Mouse (Mus musculus): ENCODE measurements around the gene Sept9. TPM values are rescaled to one million over a fixed set of nuclear protein-coding genes. Genes with fewer than 3 reads are reported as not detected.

Gene Sept9
- polyA plus RNA-seq, 1 experiment from 2014 or later: 111 TPM

DNA sequence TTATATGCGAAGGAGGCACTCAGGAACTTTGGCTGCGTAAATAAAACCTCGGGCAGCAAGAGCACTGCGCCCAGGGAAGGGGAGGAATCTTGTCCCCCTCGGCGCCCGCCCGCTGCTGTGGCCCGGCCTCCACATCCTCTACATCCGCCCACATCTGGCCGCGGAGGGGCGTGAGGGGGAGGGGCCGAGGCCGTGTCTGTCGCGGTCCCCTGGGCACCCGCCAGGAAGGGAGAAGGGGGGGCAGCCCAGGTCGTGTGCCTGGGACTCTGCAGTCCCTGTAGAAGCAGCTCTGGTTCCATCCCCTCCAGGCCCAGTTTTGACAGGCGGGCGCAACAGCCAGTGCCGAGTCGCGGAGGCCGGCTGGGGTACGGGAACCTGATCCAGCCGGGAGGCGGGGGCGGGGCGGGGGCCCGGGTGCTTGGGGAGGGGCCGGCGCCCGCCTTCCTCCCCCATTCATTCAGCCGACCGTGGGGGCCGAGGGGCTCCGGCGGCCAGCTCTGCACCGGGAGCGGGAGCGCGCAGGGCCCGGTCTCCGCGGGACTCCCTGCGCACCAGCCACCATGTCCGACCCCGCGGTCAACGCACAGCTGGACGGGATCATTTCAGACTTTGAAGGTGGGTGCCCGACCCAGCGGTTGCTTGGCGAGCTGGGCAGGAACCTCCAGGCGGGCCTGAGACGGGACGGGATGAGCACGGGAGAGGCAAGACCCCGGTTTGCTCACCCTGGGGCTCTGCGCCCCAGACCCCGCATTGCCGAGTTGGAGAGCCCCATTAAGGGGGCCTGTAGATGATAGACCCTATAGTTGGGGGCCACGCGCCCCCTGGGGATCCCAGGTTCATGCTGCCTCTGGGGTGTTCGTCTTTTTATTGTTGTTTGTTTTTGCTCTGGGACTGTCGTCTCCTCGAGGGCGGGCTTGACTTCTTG, 66.8 kb downstream of the Sept9 start:
- H3K9ac ChIP-seq (ENCODE audit: low read depth, low read length): peak overlapping the region; percentile 53
- peak; percentile 70 for ATAC-seq (replicated peaks; ENCODE audit: low FRiP score)
- H3K4me2 ChIP-seq: peak overlapping the region; percentile 71
- WGBS: under 1% methylated on average over 56 of the region's 69 CpGs
- no peaks in the 10 kb centered on the region for H3K36me3 ChIP-seq (ENCODE audit: control insufficient read depth, insufficient read depth, low read length)
- H3K27ac ChIP-seq (ENCODE audit: low read depth, low read length): peak overlapping the region; percentile 71
- H3K27me3 ChIP-seq (replicated peaks; ENCODE audit: control insufficient read depth, insufficient read depth, low read length): peaks cover 23% of the 10 kb centered on the region
- peak overlapping the region; percentile 59 for H3K4me3 ChIP-seq (ENCODE audit: low read depth, low read length)
- DNase-seq (ENCODE audit: low spot score): peak; percentile 79
- H3K9me3 ChIP-seq (ENCODE audit: control insufficient read depth, low read length): no peaks in the 10 kb centered on the region
- H3K4me1 ChIP-seq (replicated peaks; ENCODE audit: control insufficient read depth, insufficient read depth, low read length): peaks cover 35% of the 10 kb centered on the region

DNA sequence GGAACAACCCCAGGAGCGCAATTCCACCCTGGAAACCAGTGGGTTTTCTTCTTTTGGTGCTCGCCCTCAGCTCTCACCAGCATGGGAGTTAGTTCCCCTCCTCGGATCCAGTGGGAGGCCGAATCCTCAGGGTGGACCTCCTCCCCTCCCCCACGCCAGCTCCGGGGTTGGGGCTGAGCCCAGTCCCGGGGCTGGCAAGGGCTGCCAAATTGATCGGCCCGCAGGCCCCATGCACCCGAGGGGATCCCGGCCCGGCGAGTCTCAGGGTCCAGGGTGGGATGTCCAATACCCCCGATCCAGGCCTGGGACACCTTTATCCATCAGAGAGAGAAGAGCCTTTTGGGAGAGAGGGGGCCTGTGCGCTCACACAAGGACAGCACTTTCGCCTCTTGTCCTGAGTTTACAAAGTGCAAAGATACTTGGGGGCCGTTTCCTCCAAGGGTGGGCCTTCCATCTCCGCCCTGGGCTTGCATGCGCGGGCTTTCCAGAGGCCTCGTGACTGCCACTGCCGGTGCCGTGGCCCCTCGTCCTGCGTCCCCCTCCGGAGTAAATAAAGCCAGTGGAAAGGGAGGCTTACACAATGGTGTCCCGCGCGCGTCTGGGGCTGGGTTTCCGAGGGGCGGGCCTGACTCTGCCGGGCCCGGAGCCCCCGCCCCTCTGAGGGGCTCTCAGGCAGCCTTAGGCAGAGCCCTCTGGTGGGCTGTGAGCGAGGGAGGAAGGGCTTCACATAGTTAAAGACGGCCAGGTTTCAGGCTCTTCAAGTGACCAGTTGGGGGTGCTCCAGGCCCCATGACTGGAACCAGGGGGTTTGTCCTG, 67.7 kb downstream of the Sept9 start:
- ATAC-seq (replicated peaks; ENCODE audit: low FRiP score) (peak; percentile 38; the same call in 1 of the 2 replicates), DNase-seq (ENCODE audit: low spot score) (peak; percentile 66)
- Histone ChIP-seq H3K9ac (ENCODE audit: low read depth, low read length) (peak overlapping the region; percentile 53), H3K4me1 (replicated peaks; ENCODE audit: control insufficient read depth, insufficient read depth, low read length) (peaks cover 35% of the 10 kb centered on the region), H3K4me3 (ENCODE audit: low read depth, low read length) (peak overlapping the region; percentile 59), H3K9me3 (ENCODE audit: control insufficient read depth, low read length) (no peaks in the 10 kb centered on the region), H3K27ac (ENCODE audit: low read depth, low read length) (peak overlapping the region; percentile 71), H3K4me2 (peak overlapping the region; percentile 71), H3K27me3 (replicated peaks; ENCODE audit: control insufficient read depth, insufficient read depth, low read length) (peaks cover 23% of the 10 kb centered on the region), H3K36me3 (ENCODE audit: control insufficient read depth, insufficient read depth, low read length) (no peaks in the 10 kb centered on the region)
- under 1% methylated on average over 37 of the region's 37 CpGs for WGBS

- no peaks in the 10 kb centered on the region for H3K36me3 ChIP-seq (ENCODE audit: control insufficient read depth, insufficient read depth, low read length)
- no peak for DNase-seq (ENCODE audit: low spot score)
- H3K9ac ChIP-seq (ENCODE audit: low read depth, low read length): peak overlapping the region; percentile 15; the same call in 1 of the 2 replicates
- ATAC-seq (replicated peaks; ENCODE audit: low FRiP score): no peak
- peaks cover 23% of the 10 kb centered on the region for H3K27me3 ChIP-seq (replicated peaks; ENCODE audit: control insufficient read depth, insufficient read depth, low read length)
- H3K4me1 ChIP-seq (replicated peaks; ENCODE audit: control insufficient read depth, insufficient read depth, low read length): peaks cover 35% of the 10 kb centered on the region
- H3K27ac ChIP-seq (ENCODE audit: low read depth, low read length): 0 out of 2 replicates have a peak overlapping the region, but pooled peaks have one; percentile 19
- H3K4me3 ChIP-seq (ENCODE audit: low read depth, low read length): peak overlapping the region; percentile 59
- no peaks in the 10 kb centered on the region for H3K9me3 ChIP-seq (ENCODE audit: control insufficient read depth, low read length)
- H3K4me2 ChIP-seq: peak overlapping the region; percentile 71
- WGBS: 24% methylated on average over 4 of the region's 4 CpGs
Measured at GRCm38 (mm10) chr11:117267828-117268227, 68.4 kb downstream of the Sept9 start.

GRCm38 (mm10) chr11:117268304-117268956, 69.0 kb downstream of the Sept9 start:
- Histone ChIP-seq H3K4me3 (ENCODE audit: low read depth, low read length) (peak overlapping the region; percentile 59), H3K9ac (ENCODE audit: low read depth, low read length) (0 out of 2 replicates have a peak overlapping the region, but pooled peaks have one; percentile 15), H3K27me3 (replicated peaks; ENCODE audit: control insufficient read depth, insufficient read depth, low read length) (peaks cover 23% of the 10 kb centered on the region), H3K36me3 (ENCODE audit: control insufficient read depth, insufficient read depth, low read length) (no peaks in the 10 kb centered on the region), H3K4me1 (replicated peaks; ENCODE audit: control insufficient read depth, insufficient read depth, low read length) (peaks cover 32% of the 10 kb centered on the region), H3K4me2 (peak overlapping the region; percentile 71), H3K9me3 (ENCODE audit: control insufficient read depth, low read length) (no peaks in the 10 kb centered on the region), H3K27ac (ENCODE audit: low read depth, low read length) (0 out of 2 replicates have a peak overlapping the region, but pooled peaks have one; percentile 19)
- ATAC-seq (replicated peaks; ENCODE audit: low FRiP score) (no peak), DNase-seq (ENCODE audit: low spot score) (no peak)
- WGBS: 51% methylated on average over 10 of the region's 10 CpGs

- no peak overlapping the region for H3K9ac ChIP-seq (ENCODE audit: low read depth, low read length)
- 0 out of 2 replicates have a peak overlapping the region, but pooled peaks have one; percentile 22 for H3K27ac ChIP-seq (ENCODE audit: low read depth, low read length)
- DNase-seq (ENCODE audit: low spot score) (no peak), ATAC-seq (replicated peaks; ENCODE audit: low FRiP score) (no peak)
- H3K4me3 ChIP-seq (ENCODE audit: low read depth, low read length): no peak overlapping the region
- H3K27me3 ChIP-seq (replicated peaks; ENCODE audit: control insufficient read depth, insufficient read depth, low read length): peaks cover 23% of the 10 kb centered on the region
- H3K36me3 ChIP-seq (ENCODE audit: control insufficient read depth, insufficient read depth, low read length): no peaks in the 10 kb centered on the region
- H3K4me2 ChIP-seq: peak overlapping the region; percentile 71; the same call in 1 of the 2 replicates
- 57% methylated on average over 8 of the region's 8 CpGs for WGBS
- no peaks in the 10 kb centered on the region for H3K9me3 ChIP-seq (ENCODE audit: control insufficient read depth, low read length)
- H3K4me1 ChIP-seq (replicated peaks; ENCODE audit: control insufficient read depth, insufficient read depth, low read length): peaks cover 40% of the 10 kb centered on the region
Measured at GRCm38 (mm10) chr11:117269053-117269702, 69.7 kb downstream of the Sept9 start.

DNA sequence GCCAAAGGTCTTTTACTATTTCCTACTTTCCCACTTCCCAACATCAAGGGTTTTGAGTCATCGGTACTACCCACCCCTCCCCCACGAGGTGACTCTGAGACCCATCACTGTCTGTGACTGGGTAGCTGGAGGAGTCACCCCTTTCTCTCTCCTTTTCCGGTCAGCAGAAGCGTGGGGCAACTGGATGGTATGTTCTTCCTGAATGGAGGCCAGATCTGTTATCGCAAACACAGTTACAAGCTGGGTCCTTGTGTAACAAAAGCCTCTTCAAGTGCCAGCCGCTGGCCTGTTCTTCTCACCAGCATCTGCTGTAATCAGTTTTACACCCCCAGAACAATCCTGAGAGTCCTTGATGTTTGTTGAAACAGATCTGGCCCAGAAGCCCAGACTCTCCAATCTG, 70.5 kb downstream of the Sept9 start:
- H3K36me3 ChIP-seq (ENCODE audit: control insufficient read depth, insufficient read depth, low read length): no peaks in the 10 kb centered on the region
- H3K9ac ChIP-seq (ENCODE audit: low read depth, low read length): no peak overlapping the region
- H3K4me3 ChIP-seq (ENCODE audit: low read depth, low read length): no peak overlapping the region
- 43% methylated on average over 6 of the region's 6 CpGs for WGBS
- H3K27me3 ChIP-seq (replicated peaks; ENCODE audit: control insufficient read depth, insufficient read depth, low read length): peaks cover 23% of the 10 kb centered on the region
- H3K27ac ChIP-seq (ENCODE audit: low read depth, low read length): no peak overlapping the region
- H3K4me2 ChIP-seq: no peak overlapping the region
- peaks cover 39% of the 10 kb centered on the region for H3K4me1 ChIP-seq (replicated peaks; ENCODE audit: control insufficient read depth, insufficient read depth, low read length)
- DNase-seq (ENCODE audit: low spot score): no peak
- ATAC-seq (replicated peaks; ENCODE audit: low FRiP score): no peak
- no peaks in the 10 kb centered on the region for H3K9me3 ChIP-seq (ENCODE audit: control insufficient read depth, low read length)

DNA sequence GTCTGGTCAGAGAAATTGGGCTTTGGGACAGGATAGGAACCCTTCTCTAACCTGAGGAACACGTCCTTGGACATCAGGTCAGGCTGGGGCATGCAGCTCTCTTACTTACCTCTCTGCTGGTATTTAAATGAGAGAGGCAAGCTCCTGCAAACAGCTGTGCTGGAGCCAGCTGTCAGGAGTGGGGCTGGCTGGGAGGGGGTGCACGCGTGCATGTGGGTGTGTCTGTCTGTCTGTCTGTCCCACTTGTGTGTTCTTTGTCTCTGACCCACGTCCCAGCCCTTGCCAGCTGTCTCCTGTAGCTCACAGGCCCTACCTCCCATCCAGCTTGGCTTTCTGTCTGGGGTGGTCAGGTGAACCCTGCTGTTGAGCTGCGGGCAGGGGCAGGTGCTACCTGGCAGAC, 75.5 kb downstream of the Sept9 start:
- Histone ChIP-seq H3K27me3 (replicated peaks; ENCODE audit: control insufficient read depth, insufficient read depth, low read length) (no peaks in the 10 kb centered on the region), H3K4me1 (replicated peaks; ENCODE audit: control insufficient read depth, insufficient read depth, low read length) (peaks cover 58% of the 10 kb centered on the region), H3K27ac (ENCODE audit: low read depth, low read length) (no peak overlapping the region), H3K9me3 (ENCODE audit: control insufficient read depth, low read length) (no peaks in the 10 kb centered on the region), H3K9ac (ENCODE audit: low read depth, low read length) (no peak overlapping the region), H3K4me2 (no peak overlapping the region), H3K4me3 (ENCODE audit: low read depth, low read length) (no peak overlapping the region), H3K36me3 (ENCODE audit: control insufficient read depth, insufficient read depth, low read length) (no peaks in the 10 kb centered on the region)
- 55% methylated on average over 5 of the region's 5 CpGs for WGBS
- ATAC-seq (replicated peaks; ENCODE audit: low FRiP score) (no peak), DNase-seq (ENCODE audit: low spot score) (no peak)

GRCm38 (mm10) chr11:117275999-117276398, 76.5 kb downstream of the Sept9 start:
- no peak overlapping the region for H3K4me3 ChIP-seq (ENCODE audit: low read depth, low read length)
- no peak overlapping the region for H3K4me2 ChIP-seq
- H3K9me3 ChIP-seq (ENCODE audit: control insufficient read depth, low read length): no peaks in the 10 kb centered on the region
- ATAC-seq (replicated peaks; ENCODE audit: low FRiP score) (no peak), DNase-seq (ENCODE audit: low spot score) (no peak)
- no peak overlapping the region for H3K9ac ChIP-seq (ENCODE audit: low read depth, low read length)
- H3K27me3 ChIP-seq (replicated peaks; ENCODE audit: control insufficient read depth, insufficient read depth, low read length): no peaks in the 10 kb centered on the region
- H3K4me1 ChIP-seq (replicated peaks; ENCODE audit: control insufficient read depth, insufficient read depth, low read length): peaks cover 65% of the 10 kb centered on the region
- WGBS: 51% methylated on average over 6 of the region's 6 CpGs
- no peak overlapping the region for H3K27ac ChIP-seq (ENCODE audit: low read depth, low read length)
- no peaks in the 10 kb centered on the region for H3K36me3 ChIP-seq (ENCODE audit: control insufficient read depth, insufficient read depth, low read length)
